Mouse (Mus musculus) midbrain, embryonic 10.5 days (tissue): Measurements from ENCODE around the gene Rpl3. TPM values are rescaled to one million over a fixed set of nuclear protein-coding genes. Genes with fewer than 3 reads are reported as not detected.

Experiments used
- DNase-seq: peaks from one replicate; pipeline ENCODE4 v3.0.0-alpha.2; 2017; ENCODE audit warnings: low spot score
- H3K27ac ChIP-seq: fragments of 300-500 bp; sonication (generic); replicated peaks from 2 replicates; pipeline ENCODE4 v1.5.1; 2016; ENCODE audit warnings: mild to moderate bottlenecking
- H3K27me3 ChIP-seq: fragments of 300-500 bp; sonication (generic); 2 replicates; pipeline ENCODE4 v1.6.1; 2016; ENCODE audit warnings: low read depth, mild to moderate bottlenecking; ENCODE audit not compliant: poor library complexity, severe bottlenecking
- H3K36me3 ChIP-seq: fragments of 300-500 bp; sonication (generic); 2 replicates; pipeline ENCODE4 v1.6.1; 2016; ENCODE audit warnings: mild to moderate bottlenecking, moderate library complexity
- H3K4me1 ChIP-seq: fragments of 300-500 bp; sonication (generic); 2 replicates; pipeline ENCODE4 v1.6.1; 2016
- H3K4me3 ChIP-seq: fragments of 300-500 bp; sonication (generic); 2 replicates; pipeline ENCODE4 v1.5.1; 2016; ENCODE audit warnings: mild to moderate bottlenecking, moderate library complexity
- H3K9me3 ChIP-seq: fragments of 300-500 bp; sonication (generic); replicated peaks from 2 replicates; pipeline ENCODE4 v1.6.1; 2016; ENCODE audit warnings: mild to moderate bottlenecking
- WGBS: fragments of 180-500 bp; shearing (Covaris S2); methylation state at CpG from one replicate; pipeline ENCODE4 v1.1.7; 2016; 5-methylcytosine and 5-hydroxymethylcytosine counted together
- polyA plus RNA-seq: library from polyadenylated mRNA; unstranded; fragments of >200 nt; fragmentation: Nextera tagmentation; extraction: Ambion mirVana; gene quantifications from 2 replicates; pipeline ENCODE4 v1.2.1, GENCODE M21; 2016

Gene Rpl3
- polyA plus RNA-seq, 1 experiment from 2014 or later = 996 TPM

- Histone ChIP-seq H3K27me3 (no peaks in the 10 kb centered on the region), H3K4me1 (peaks cover 24% of the 10 kb centered on the region), H3K4me3 (no peak overlapping the region), H3K9me3 (no peaks in the 10 kb centered on the region), H3K36me3 (no peaks in the 10 kb centered on the region), H3K27ac (peak overlapping the region; percentile 23; the same call in 1 of the 2 replicates)
- no peak for DNase-seq
- 92% methylated on average over 9 of the region's 9 CpGs for WGBS
These were observed 39.9 kb downstream of the Rpl3 start for GRCm38 (mm10) chr15:80051782-80052181.

GRCm38 (mm10) chr15:80051092-80051761 is 40.4 kb downstream of the Rpl3 start:
- DNase-seq = no peak
- Histone ChIP-seq H3K4me1 (peaks cover 20% of the 10 kb centered on the region), H3K9me3 (no peaks in the 10 kb centered on the region), H3K36me3 (no peaks in the 10 kb centered on the region), H3K27ac (peak overlapping the region; percentile 23; the same call in 1 of the 2 replicates), H3K27me3 (no peaks in the 10 kb centered on the region), H3K4me3 (no peak overlapping the region)
- 87% methylated on average over 19 of the region's 19 CpGs for WGBS

GRCm38 (mm10) chr15:80050093-80050492 is 41.6 kb downstream of the Rpl3 start:
- no peak for DNase-seq
- Histone ChIP-seq H3K4me1 (peaks cover 10% of the 10 kb centered on the region), H3K27ac (no peak overlapping the region), H3K27me3 (no peaks in the 10 kb centered on the region), H3K9me3 (no peaks in the 10 kb centered on the region; the same call in 1 of the 2 replicates), H3K36me3 (no peaks in the 10 kb centered on the region), H3K4me3 (no peak overlapping the region)
- WGBS = 81% methylated on average over 4 of the region's 4 CpGs

GRCm38 (mm10) chr15:80047973-80048372 is 43.7 kb downstream of the Rpl3 start:
- WGBS = 71% methylated on average over 5 of the region's 5 CpGs
- Histone ChIP-seq H3K27me3 (no peaks in the 10 kb centered on the region), H3K27ac (no peak overlapping the region; the same call in 1 of the 2 replicates), H3K4me3 (no peak overlapping the region), H3K9me3 (no peaks in the 10 kb centered on the region; the same call in 1 of the 2 replicates), H3K36me3 (no peaks in the 10 kb centered on the region), H3K4me1 (no peaks in the 10 kb centered on the region)
- no peak for DNase-seq

- H3K9me3 ChIP-seq = no peaks in the 10 kb centered on the region; the same call in 1 of the 2 replicates
- WGBS = 84% methylated on average over 2 of the region's 2 CpGs
- DNase-seq = no peak
- no peaks in the 10 kb centered on the region for H3K4me1 ChIP-seq
- no peaks in the 10 kb centered on the region for H3K27me3 ChIP-seq
- no peak overlapping the region for H3K4me3 ChIP-seq
- no peaks in the 10 kb centered on the region for H3K36me3 ChIP-seq
- no peak overlapping the region for H3K27ac ChIP-seq
These were observed 44.4 kb downstream of the Rpl3 start for GRCm38 (mm10) chr15:80047242-80047641.

GRCm38 (mm10) chr15:80045749-80046148 is 45.9 kb downstream of the Rpl3 start:
- no peaks in the 10 kb centered on the region for H3K36me3 ChIP-seq
- H3K27ac ChIP-seq = no peak overlapping the region
- H3K4me3 ChIP-seq = no peak overlapping the region
- no peaks in the 10 kb centered on the region; the same call in 1 of the 2 replicates for H3K9me3 ChIP-seq
- DNase-seq = no peak
- H3K27me3 ChIP-seq = no peaks in the 10 kb centered on the region
- WGBS = 96% methylated on average over 2 of the region's 2 CpGs
- no peaks in the 10 kb centered on the region for H3K4me1 ChIP-seq

GRCm38 (mm10) chr15:80044249-80044648 is 47.4 kb downstream of the Rpl3 start:
- H3K4me3 ChIP-seq = no peak overlapping the region
- no peaks in the 10 kb centered on the region for H3K4me1 ChIP-seq
- 90% methylated on average over 10 of the region's 10 CpGs for WGBS
- no peaks in the 10 kb centered on the region for H3K27me3 ChIP-seq
- no peak for DNase-seq
- H3K27ac ChIP-seq = no peak overlapping the region
- H3K36me3 ChIP-seq = no peaks in the 10 kb centered on the region
- H3K9me3 ChIP-seq = no peaks in the 10 kb centered on the region; the same call in 1 of the 2 replicates

- DNase-seq = no peak
- no peak overlapping the region for H3K27ac ChIP-seq
- 80% methylated on average over 4 of the region's 4 CpGs for WGBS
These were observed 49.5 kb downstream of the Rpl3 start for GRCm38 (mm10) chr15:80042152-80042551.

GRCm38 (mm10) chr15:80038110-80038391 is 53.6 kb downstream of the Rpl3 start:
- H3K9me3 ChIP-seq = peaks cover 5% of the 10 kb centered on the region
- 94% methylated on average over 2 of the region's 2 CpGs for WGBS

More at GRCm38 (mm10) chr15:80042152-80042551, 49.5 kb downstream of the Rpl3 start:
- Histone ChIP-seq H3K9me3 (peaks cover 5% of the 10 kb centered on the region), H3K4me3 (no peak overlapping the region), H3K4me1 (no peaks in the 10 kb centered on the region), H3K36me3 (no peaks in the 10 kb centered on the region), H3K27me3 (no peaks in the 10 kb centered on the region)

GRCm38 (mm10) chr15:80037255-80038109 is 54.2 kb downstream of the Rpl3 start:
- no peaks in the 10 kb centered on the region for H3K36me3 ChIP-seq
- no peak for DNase-seq
- peaks cover 6% of the 10 kb centered on the region; the same call in 1 of the 2 replicates for H3K4me1 ChIP-seq
- WGBS = 88% methylated on average over 11 of the region's 11 CpGs
- no peak overlapping the region for H3K4me3 ChIP-seq
- no peak overlapping the region for H3K27ac ChIP-seq
- H3K27me3 ChIP-seq = no peaks in the 10 kb centered on the region
- peaks cover 5% of the 10 kb centered on the region for H3K9me3 ChIP-seq

More at GRCm38 (mm10) chr15:80038110-80038391, 53.6 kb downstream of the Rpl3 start:
- H3K4me1 ChIP-seq = peaks cover 6% of the 10 kb centered on the region; the same call in 1 of the 2 replicates
- H3K27ac ChIP-seq = no peak overlapping the region
- no peaks in the 10 kb centered on the region for H3K36me3 ChIP-seq
- H3K4me3 ChIP-seq = no peak overlapping the region
- no peaks in the 10 kb centered on the region for H3K27me3 ChIP-seq
- no peak for DNase-seq

GRCm38 (mm10) chr15:80035341-80035885 is 56.3 kb downstream of the Rpl3 start:
- no peak for DNase-seq
- WGBS = 80% methylated on average over 6 of the region's 6 CpGs
- no peaks in the 10 kb centered on the region for H3K36me3 ChIP-seq

GRCm38 (mm10) chr15:80034913-80035312 is 56.8 kb downstream of the Rpl3 start:
- H3K36me3 ChIP-seq = no peaks in the 10 kb centered on the region
- H3K9me3 ChIP-seq = peaks cover 12% of the 10 kb centered on the region
- DNase-seq = no peak
- H3K27me3 ChIP-seq = no peaks in the 10 kb centered on the region
- peaks cover 6% of the 10 kb centered on the region; the same call in 1 of the 2 replicates for H3K4me1 ChIP-seq
- no peak overlapping the region for H3K4me3 ChIP-seq
- no peak overlapping the region for H3K27ac ChIP-seq

More at GRCm38 (mm10) chr15:80035341-80035885, 56.3 kb downstream of the Rpl3 start:
- Histone ChIP-seq H3K4me1 (peaks cover 6% of the 10 kb centered on the region; the same call in 1 of the 2 replicates), H3K27ac (no peak overlapping the region), H3K27me3 (no peaks in the 10 kb centered on the region), H3K9me3 (peaks cover 12% of the 10 kb centered on the region), H3K4me3 (no peak overlapping the region)
